Mouse (Mus musculus) hindbrain, embryonic 14.5 days (tissue): ENCODE measurements around the gene Slc35a5. TPM values are rescaled to one million over a fixed set of nuclear protein-coding genes. Genes with fewer than 3 reads are reported as not detected.
A peak's percentile ranks its signal among the peaks of the same experiment; 100 is the strongest.

Source experiments
- ATAC-seq: fragments of 200-750 bp; cut with Nextera tagmentation; 2 replicates; pipeline ENCODE4 v1.8.0; 2017; ENCODE audit warnings: moderate number of reproducible peaks, mild to moderate bottlenecking, moderate TSS enrichment, moderate library complexity; ENCODE audit not compliant: low FRiP score
- DNase-seq: peaks from one replicate; pipeline ENCODE4 v3.0.0-alpha.2; 2015; ENCODE audit warnings: low spot score
- H3K27ac ChIP-seq: fragments of 300-500 bp; sonication (generic); 2 replicates; pipeline ENCODE4 v1.5.1; 2014; ENCODE audit warnings: mild to moderate bottlenecking, moderate library complexity
- H3K27me3 ChIP-seq: fragments of 300-500 bp; sonication (generic); 2 replicates; pipeline ENCODE4 v1.6.1; 2014; ENCODE audit warnings: mild to moderate bottlenecking, low read length, mixed read lengths; ENCODE audit not compliant: control insufficient read depth, insufficient read depth
- H3K36me3 ChIP-seq: fragments of 300-500 bp; sonication (generic); replicated peaks from 2 replicates; pipeline ENCODE4 v1.6.1; 2014; ENCODE audit not compliant: control insufficient read depth, insufficient read depth
- H3K4me1 ChIP-seq: fragments of 300-500 bp; sonication (generic); replicated peaks from 2 replicates; pipeline ENCODE4 v1.6.1; 2014; ENCODE audit warnings: antibody characterized with exemption, low read length, mixed read lengths; ENCODE audit not compliant: control insufficient read depth, insufficient read depth
- H3K4me2 ChIP-seq: fragments of 300-500 bp; sonication (generic); replicated peaks from 2 replicates; pipeline ENCODE4 v1.6.1; 2014; ENCODE audit warnings: mild to moderate bottlenecking, moderate library complexity
- H3K4me3 ChIP-seq: fragments of 300-500 bp; sonication (generic); replicated peaks from 2 replicates; pipeline ENCODE4 v1.5.1; 2014; ENCODE audit warnings: mild to moderate bottlenecking, low read length
- H3K9ac ChIP-seq: fragments of 300-500 bp; sonication (generic); 2 replicates; pipeline ENCODE4 v1.6.1; 2014
- H3K9me3 ChIP-seq: fragments of 300-500 bp; sonication (generic); 2 replicates; pipeline ENCODE4 v1.6.1; 2016; ENCODE audit warnings: low read length; ENCODE audit not compliant: control insufficient read depth
- WGBS: fragments of 180-500 bp; shearing (Covaris S2); extraction: QIAGEN DNeasy Blood & Tissue Kit; methylation state at CpG from one replicate; pipeline ENCODE4 v1.1.7; 2014; 5-methylcytosine and 5-hydroxymethylcytosine counted together
- polyA plus RNA-seq: library from polyadenylated mRNA; unstranded; fragments of >200 nt; fragmentation: Nextera tagmentation; extraction: Ambion mirVana; gene quantifications from 2 replicates; pipeline ENCODE4 v1.2.1, GENCODE M21; 2014

The Slc35a5 gene
- polyA plus RNA-seq, 1 experiment from 2014 or later, result 36.5 TPM

DNA sequence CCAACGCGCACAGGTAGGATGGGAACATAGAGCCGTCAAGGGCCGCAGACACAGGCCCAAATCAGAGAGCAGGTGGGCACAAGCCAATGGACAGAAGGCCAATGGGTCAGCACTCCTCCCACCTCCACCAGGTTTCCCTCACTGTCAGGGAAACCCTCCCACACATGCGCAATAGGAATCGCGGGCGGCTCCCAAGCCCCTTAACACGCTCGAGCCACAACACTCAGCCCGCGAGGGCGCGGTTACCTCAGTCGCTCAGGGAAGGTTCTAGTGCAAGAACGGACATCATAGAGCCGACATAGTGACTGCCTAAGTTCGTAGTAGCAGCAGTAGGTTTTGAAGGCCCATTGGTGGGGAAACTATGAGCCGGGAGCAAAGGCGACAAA, 377 bp downstream of the Slc35a5 start:
- ATAC-seq (peak; percentile 83), DNase-seq (peak; percentile 68)
- WGBS, result 2% methylated on average over 20 of the region's 20 CpGs
- peak overlapping the region; percentile 86 for H3K27ac ChIP-seq
- H3K9me3 ChIP-seq, result no peaks in the 10 kb centered on the region
- H3K27me3 ChIP-seq, result no peaks in the 10 kb centered on the region
- peak overlapping the region; percentile 89 for H3K4me3 ChIP-seq
- H3K9ac ChIP-seq, result peak overlapping the region; percentile 97
- H3K4me1 ChIP-seq, result peaks cover 25% of the 10 kb centered on the region
- peaks cover 24% of the 10 kb centered on the region for H3K36me3 ChIP-seq
- H3K4me2 ChIP-seq, result peak overlapping the region; percentile 63

GRCm38 (mm10) chr16:45154741-45155250, 3.7 kb downstream of the Slc35a5 start:
- H3K27ac ChIP-seq, result no peak overlapping the region
- H3K4me1 ChIP-seq, result peaks cover 11% of the 10 kb centered on the region
- 86% methylated on average over 3 of the region's 3 CpGs for WGBS
- DNase-seq (no peak), ATAC-seq (no peak)
- H3K27me3 ChIP-seq, result no peaks in the 10 kb centered on the region
- no peak overlapping the region for H3K9ac ChIP-seq
- H3K36me3 ChIP-seq, result peaks cover 51% of the 10 kb centered on the region
- no peak overlapping the region for H3K4me2 ChIP-seq
- no peak overlapping the region for H3K4me3 ChIP-seq
- no peaks in the 10 kb centered on the region for H3K9me3 ChIP-seq

DNA sequence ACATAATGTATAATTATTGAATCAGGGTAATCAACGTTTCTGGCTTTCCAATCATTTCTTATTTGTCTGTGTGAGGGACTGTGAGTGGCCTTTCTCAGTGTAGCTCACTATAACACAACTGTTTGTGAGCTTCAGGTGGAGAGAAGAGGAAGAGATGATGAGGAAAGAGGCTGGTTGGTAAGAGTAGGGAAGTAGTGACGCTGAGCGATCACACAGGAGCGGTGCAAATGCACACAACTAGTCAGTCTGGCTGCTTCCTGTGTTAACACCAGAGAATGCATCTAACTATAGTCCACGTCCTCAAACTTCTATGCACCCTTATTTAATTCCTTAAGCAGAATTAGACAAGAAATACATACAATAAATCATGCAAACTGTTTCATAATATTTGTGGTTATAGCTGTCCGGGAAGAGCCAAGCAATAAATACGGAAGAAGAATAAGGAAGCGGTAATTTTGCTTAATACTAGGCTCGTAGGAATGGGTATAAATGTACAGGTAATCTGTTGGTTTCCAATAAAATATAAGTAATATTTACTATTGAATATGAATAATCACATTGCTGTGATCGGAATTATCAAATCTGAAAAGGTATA, 9.9 kb downstream of the Slc35a5 start:
- Histone ChIP-seq H3K9me3 (no peaks in the 10 kb centered on the region), H3K4me3 (no peak overlapping the region), H3K36me3 (peaks cover 82% of the 10 kb centered on the region), H3K4me1 (no peaks in the 10 kb centered on the region), H3K9ac (no peak overlapping the region), H3K4me2 (no peak overlapping the region), H3K27me3 (no peaks in the 10 kb centered on the region), H3K27ac (no peak overlapping the region)
- DNase-seq (no peak), ATAC-seq (no peak)
- 94% methylated on average over 10 of the region's 10 CpGs for WGBS

DNA sequence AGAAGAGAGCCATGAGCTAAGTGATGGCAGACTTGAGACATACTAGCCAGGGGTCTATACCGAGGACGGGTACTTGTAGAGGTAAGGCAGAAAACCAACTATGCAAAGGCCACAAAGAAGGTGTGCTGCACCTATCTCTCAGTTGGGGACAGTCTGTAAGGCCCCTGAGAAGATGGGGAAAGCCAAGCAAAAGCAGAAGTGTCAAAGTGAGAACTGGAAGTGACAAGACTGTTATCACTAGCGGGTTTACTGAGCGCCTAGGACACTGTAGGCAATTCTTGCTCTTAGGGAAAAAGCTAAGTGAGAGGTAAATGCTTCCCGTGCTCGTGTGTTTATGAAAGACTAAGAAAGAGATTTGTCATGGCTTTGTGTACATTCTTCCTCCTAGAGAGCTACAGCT, 13.4 kb downstream of the Slc35a5 start:
- Histone ChIP-seq H3K4me3 (no peak overlapping the region), H3K4me1 (no peaks in the 10 kb centered on the region), H3K27me3 (no peaks in the 10 kb centered on the region), H3K36me3 (peaks cover 87% of the 10 kb centered on the region), H3K9me3 (no peaks in the 10 kb centered on the region), H3K27ac (no peak overlapping the region), H3K4me2 (no peak overlapping the region), H3K9ac (no peak overlapping the region)
- no peak for DNase-seq
- 94% methylated on average over 6 of the region's 6 CpGs for WGBS
- ATAC-seq, result no peak

DNA sequence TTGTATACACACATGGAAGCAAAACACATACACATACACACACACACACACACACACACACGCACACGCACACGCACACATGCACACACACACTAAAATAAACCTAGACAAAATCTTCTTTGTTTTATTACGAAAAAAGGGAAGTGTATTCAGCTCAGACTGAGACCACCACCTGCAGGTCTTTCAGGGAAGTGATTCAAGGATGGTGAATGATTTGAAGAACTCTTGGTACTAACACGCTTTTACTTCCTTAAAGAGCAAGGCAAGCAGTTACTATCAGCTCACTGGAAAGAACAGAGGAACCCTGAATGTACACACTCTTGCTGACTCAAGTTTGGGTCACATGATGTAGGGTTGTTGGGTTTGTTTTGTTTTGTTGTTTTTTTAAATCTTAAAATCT, 15.9 kb downstream of the Slc35a5 start:
- Histone ChIP-seq H3K9me3 (no peaks in the 10 kb centered on the region), H3K4me2 (no peak overlapping the region), H3K27ac (no peak overlapping the region), H3K4me1 (no peaks in the 10 kb centered on the region), H3K36me3 (peaks cover 82% of the 10 kb centered on the region), H3K9ac (no peak overlapping the region), H3K27me3 (no peaks in the 10 kb centered on the region), H3K4me3 (no peak overlapping the region)
- WGBS, result 94% methylated on average over 5 of the region's 5 CpGs
- no peak for DNase-seq
- ATAC-seq, result no peak

DNA sequence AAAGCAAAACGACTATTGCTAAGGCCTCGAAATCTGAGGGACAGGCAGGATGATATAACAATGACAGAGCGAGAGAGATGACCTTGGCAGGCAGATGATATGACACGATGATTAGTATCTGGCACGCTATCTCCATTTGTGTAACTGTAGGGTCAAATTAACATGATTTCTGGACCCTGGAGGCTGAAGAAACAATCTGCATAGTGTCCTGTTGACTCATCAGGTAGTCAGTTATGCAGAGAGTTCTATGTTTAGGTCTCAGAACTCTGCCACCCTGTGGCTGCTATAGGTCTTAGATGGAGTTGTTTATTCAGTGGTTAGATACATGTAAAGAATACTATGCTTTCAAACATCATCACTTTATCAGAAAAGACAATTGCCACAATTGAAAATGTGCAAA, 16.8 kb downstream of the Slc35a5 start:
- no peak overlapping the region for H3K9ac ChIP-seq
- no peaks in the 10 kb centered on the region for H3K9me3 ChIP-seq
- 96% methylated on average over 5 of the region's 5 CpGs for WGBS
- no peak for ATAC-seq
- no peak overlapping the region for H3K4me3 ChIP-seq
- no peaks in the 10 kb centered on the region for H3K4me1 ChIP-seq
- H3K36me3 ChIP-seq, result peaks cover 74% of the 10 kb centered on the region
- H3K27ac ChIP-seq, result no peak overlapping the region
- no peak for DNase-seq
- H3K4me2 ChIP-seq, result no peak overlapping the region
- no peaks in the 10 kb centered on the region for H3K27me3 ChIP-seq

- H3K36me3 ChIP-seq, result no peaks in the 10 kb centered on the region
- H3K4me3 ChIP-seq, result no peak overlapping the region
- 86% methylated on average over 2 of the region's 2 CpGs for WGBS
- H3K27ac ChIP-seq, result no peak overlapping the region
- no peak overlapping the region for H3K4me2 ChIP-seq
- no peaks in the 10 kb centered on the region for H3K9me3 ChIP-seq
- H3K9ac ChIP-seq, result no peak overlapping the region
- DNase-seq (no peak), ATAC-seq (no peak)
- H3K27me3 ChIP-seq, result no peaks in the 10 kb centered on the region
- H3K4me1 ChIP-seq, result no peaks in the 10 kb centered on the region
Measured at GRCm38 (mm10) chr16:45127936-45128710, 30.4 kb downstream of the Slc35a5 start.

DNA sequence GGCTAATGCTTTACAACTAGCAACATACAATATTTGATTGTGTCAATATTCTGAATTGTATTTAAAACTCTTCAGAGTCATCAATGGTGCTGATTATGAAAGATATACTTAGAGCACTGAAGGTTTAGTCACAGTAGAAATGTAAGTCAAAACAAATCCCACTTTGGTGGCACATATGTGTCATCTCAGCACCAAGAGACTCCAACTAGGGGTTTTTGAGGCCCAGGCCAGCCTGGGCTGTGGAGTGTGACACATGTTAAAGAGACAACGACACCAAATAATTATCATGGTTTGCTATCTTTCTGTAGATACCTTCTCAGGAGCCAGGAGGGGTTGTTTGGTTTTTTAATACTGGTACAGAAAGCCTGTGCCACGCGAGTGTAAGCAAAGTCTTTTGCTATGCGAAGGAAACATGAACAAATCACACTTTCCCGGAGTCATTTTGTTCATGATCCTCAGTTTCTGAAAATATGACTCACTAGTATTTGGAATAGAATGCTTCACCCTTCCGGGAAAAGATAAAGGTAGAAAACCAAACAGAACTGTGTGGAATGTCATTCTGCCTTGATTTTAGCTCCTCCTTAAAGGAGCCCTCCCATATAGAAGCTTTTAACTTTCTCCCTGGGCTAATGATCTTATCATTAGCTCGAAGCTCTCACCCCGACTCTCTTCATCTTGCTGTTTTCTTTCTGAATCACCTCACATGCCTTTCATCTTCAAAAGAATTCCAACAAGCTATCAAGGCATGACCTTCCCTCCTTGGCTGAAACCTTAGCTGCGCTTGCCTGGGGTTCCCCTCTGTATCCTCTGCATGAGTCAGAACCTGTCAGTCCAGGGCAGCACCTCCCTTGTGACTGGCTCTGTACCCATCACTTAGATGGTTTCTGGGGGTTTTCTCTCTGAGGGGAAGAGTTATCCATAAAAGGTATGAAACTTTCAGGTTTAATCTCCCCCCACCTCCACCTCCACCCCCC, 34.0 kb downstream of the Slc35a5 start:
- Histone ChIP-seq H3K27ac (no peak overlapping the region), H3K4me1 (no peaks in the 10 kb centered on the region), H3K4me3 (no peak overlapping the region), H3K27me3 (no peaks in the 10 kb centered on the region), H3K9ac (no peak overlapping the region), H3K9me3 (no peaks in the 10 kb centered on the region), H3K4me2 (no peak overlapping the region), H3K36me3 (no peaks in the 10 kb centered on the region)
- DNase-seq (no peak), ATAC-seq (no peak)
- WGBS, result 84% methylated on average over 9 of the region's 9 CpGs

DNA sequence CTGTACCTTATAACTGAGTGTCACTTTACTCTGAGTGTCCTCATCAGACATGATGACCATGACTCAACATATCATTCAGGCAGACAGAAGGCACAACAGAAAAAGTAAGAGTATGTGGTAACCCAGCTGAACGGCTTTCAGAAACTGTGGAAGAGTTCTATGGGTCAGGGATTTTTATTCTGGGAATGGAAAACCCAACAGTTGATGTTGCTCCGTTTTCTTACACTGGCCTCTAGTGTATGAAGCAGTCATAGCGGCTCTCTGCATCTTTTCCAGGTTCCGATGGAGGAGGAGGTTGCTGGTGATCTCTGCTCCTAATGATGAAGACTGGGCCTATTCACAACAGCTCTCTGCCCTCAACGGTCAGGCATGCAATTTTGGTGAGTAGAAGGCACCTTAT, 35.9 kb downstream of the Slc35a5 start:
- ATAC-seq, result no peak
- Histone ChIP-seq H3K4me3 (no peak overlapping the region), H3K9ac (no peak overlapping the region), H3K4me1 (no peaks in the 10 kb centered on the region), H3K9me3 (no peaks in the 10 kb centered on the region), H3K27ac (no peak overlapping the region), H3K4me2 (no peak overlapping the region), H3K36me3 (no peaks in the 10 kb centered on the region), H3K27me3 (no peaks in the 10 kb centered on the region)
- WGBS, result 83% methylated on average over 5 of the region's 5 CpGs
- no peak for DNase-seq
